Mouse (Mus musculus): ENCODE measurements around the gene Vmn1r142. TPM values are rescaled to one million over a fixed set of nuclear protein-coding genes. Genes with fewer than 3 reads are reported as not detected.
"Not testable (repeated sequence)": the region's sequence is repeated elsewhere in the genome, so short reads cannot be mapped to it uniquely, and the experiment has no call there.

The Vmn1r142 gene
- not detected for total RNA-seq (2021)
- long read RNA-seq, experiment 1: 0 reads
- long read RNA-seq, experiment 2: 0 reads

DNA sequence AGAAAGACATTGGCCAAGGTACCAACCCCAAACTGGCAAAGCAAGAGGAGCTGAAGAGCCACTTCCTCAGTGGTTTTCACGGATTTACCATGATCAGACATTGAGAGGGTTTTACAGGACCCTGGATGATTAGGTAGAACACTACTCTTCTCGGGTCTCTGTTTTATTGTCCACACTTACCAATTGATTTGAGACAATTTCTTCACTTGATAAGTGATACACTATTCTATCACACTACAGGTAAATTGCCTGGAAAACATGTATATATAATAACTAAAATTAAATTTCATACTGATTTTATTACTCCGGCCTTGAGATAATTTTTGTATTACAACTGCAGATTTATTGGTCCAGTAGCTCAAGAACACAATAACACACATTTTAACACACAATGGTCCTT, at the start of gene Vmn1r142:
Gene Vmn1r142 (minus strand): TSS at position 101 of the 400 bp plus-strand sequence.
- intact Hi-C loops (cut with DNase I); DNase-seq: not testable (repeated sequence)

DNA sequence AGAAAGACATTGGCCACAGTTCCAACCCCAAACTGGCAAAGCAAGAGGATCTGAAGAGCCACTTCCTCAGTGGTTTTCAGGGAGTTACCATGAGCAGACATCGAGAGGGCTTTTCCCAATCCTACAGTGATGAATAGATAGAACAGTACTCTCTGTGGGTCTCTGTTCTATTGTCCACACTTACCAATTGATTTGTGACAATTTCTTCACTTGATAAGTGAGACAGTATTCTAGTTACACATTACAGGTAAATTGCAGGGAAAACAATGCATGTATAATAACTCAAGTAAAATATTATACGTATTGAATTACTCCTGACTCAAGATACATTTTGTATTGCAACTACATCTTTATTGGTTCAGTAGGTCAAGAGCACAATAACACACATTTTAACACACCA, 37.3 kb upstream of the Vmn1r142 start, which contains the start of gene Gm8653:
Gene Gm8653 (minus strand): TSS at position 101 of the 400 bp plus-strand sequence.
- DNase-seq; intact Hi-C loops (cut with DNase I): not testable (repeated sequence)

DNA sequence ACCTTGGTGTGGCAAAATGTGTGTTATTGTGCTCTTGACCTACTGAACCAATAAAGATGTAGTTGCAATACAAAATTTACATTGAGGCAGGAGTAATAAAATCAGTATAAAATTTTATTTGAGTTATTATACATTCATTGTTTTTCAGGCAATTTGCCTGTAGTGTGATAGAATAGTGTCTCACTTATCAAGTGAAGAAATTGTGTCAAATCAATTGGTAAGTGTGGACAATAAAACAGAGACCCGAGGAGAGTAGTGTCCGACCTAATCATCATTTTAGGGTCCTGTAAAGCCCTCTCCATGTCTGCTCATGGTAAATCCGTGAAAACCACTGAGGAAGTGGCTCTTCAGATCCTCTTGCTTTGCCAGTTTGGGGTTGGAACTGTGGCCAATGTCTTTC, 25.2 kb upstream of the Vmn1r142 start, which contains the start of gene Vmn1r143:
Gene Vmn1r143 (plus strand): TSS at position 301 of the 400 bp plus-strand sequence.
- DNase-seq; intact Hi-C loops (cut with DNase I): not testable (repeated sequence)

DNA sequence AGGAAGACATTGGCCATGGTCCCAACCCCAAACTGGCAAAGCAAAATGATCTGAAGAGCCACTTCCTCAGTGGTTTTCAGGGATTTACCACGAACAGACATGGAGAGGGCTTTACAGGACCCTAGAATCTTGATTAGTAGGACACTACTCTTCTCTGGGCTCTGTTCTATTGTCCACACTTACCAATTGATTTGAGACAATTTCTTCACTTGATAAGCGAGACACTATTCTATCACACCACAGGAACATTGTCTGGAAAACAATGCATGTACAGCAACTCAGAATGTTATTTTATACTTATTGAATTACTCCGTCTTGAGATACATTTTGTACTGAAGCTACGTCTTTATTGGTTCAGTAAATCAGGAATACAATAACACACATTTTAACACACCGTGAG, 29.2 kb downstream of the Vmn1r142 start, which contains the start of gene Gm10666:
Gene Gm10666 (minus strand): TSS at position 101 of the 400 bp plus-strand sequence.
- DNase-seq; intact Hi-C loops (cut with DNase I): not testable (repeated sequence)

DNA sequence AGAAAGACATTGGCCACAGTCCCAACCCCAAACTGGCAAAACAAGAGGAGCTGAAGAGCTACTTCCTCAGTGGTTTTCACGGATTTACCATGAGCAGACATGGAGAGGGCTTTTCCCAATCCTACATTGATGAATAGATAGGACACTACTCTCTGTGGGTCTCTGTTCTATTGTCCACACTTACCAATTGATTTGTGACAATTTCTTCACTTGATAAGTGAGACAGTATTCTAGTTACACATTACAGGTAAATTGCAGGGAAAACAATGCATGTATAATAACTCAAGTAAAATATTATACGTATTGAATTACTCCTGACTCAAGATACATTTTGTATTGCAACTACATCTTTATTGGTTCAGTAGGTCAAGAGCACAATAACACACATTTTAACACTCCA, 45.7 kb downstream of the Vmn1r142 start, which contains the start of gene Gm16451:
Gene Gm16451 (minus strand): TSS at position 101 of the 400 bp plus-strand sequence.
- intact Hi-C loops (cut with DNase I); DNase-seq: not testable (repeated sequence)

Other genes with a start within 250 kb of the Vmn1r142 start
- not detected for gene Gm5891, start 242.7 kb downstream of the Vmn1r142 start, total RNA-seq (2021)
- gene Vmn1r137, start 169.4 kb downstream of the Vmn1r142 start, total RNA-seq (2021): not detected
- not detected for gene Vmn1r138, start 135.1 kb downstream of the Vmn1r142 start, total RNA-seq (2021)
- not detected for gene Gm6176, start 107.7 kb downstream of the Vmn1r142 start, total RNA-seq (2021)
- gene Vmn1r139, start 95.0 kb downstream of the Vmn1r142 start, total RNA-seq (2021): not detected
- gene Gm16451, start 45.8 kb downstream of the Vmn1r142 start, total RNA-seq (2021): not detected
- gene Gm10666, start 29.3 kb downstream of the Vmn1r142 start, total RNA-seq (2021): not detected
- not detected for gene Vmn1r143, start 25.3 kb upstream of the Vmn1r142 start, total RNA-seq (2021)
- not detected for gene Gm8653, start 37.2 kb upstream of the Vmn1r142 start, total RNA-seq (2021)
- not detected for gene Gm8453, start 65.4 kb upstream of the Vmn1r142 start, total RNA-seq (2021)
- not detected for gene Gm4187, start 165.7 kb upstream of the Vmn1r142 start, total RNA-seq (2021)
- gene Gm8660, start 207.0 kb upstream of the Vmn1r142 start, total RNA-seq (2021): not detected
- gene Vmn1r148, start 249.5 kb upstream of the Vmn1r142 start, total RNA-seq (2021): not detected

Data from heart, postnatal 14 days (tissue).